Mouse (Mus musculus): ENCODE measurements at regions not wholly inside any gene's neighbourhood (a gene's known extent, or its start where the extent isn't known, plus 50 kb on each side); places are given as distances from the start of the nearest gene placed in this dataset.

- intact Hi-C loops (cut with DNase I; ENCODE audit: low total_unique reads) = loop anchor here (10.0 kb wide), 1 partner anchor 91 kb away; no protein-coding TSS in a partner anchor
- peak; percentile 36 for DNase-seq
Observed at GRCm38 (mm10) chr6:91573487-91573886, 57.8 kb downstream of the Lsm3 start.

- intact Hi-C loops (cut with DNase I; ENCODE audit: low total_unique reads) = loop anchor here (10.0 kb wide), 1 partner anchor 90 kb away; no protein-coding TSS in a partner anchor
- no peak for DNase-seq
Observed at GRCm38 (mm10) chr6:91574414-91574813, 58.7 kb downstream of the Lsm3 start.

- DNase-seq = peak; percentile 64
- intact Hi-C loops (cut with DNase I; ENCODE audit: low total_unique reads) = loop anchor here (2.0 to 10.0 kb wide), 2 partner anchors 89 to 165 kb away; no protein-coding TSS in a partner anchor
Observed at GRCm38 (mm10) chr6:91575662-91576364, 60.1 kb downstream of the Lsm3 start.

GRCm38 (mm10) chr6:91576906-91577305 is 61.2 kb downstream of the Lsm3 start:
- DNase-seq = no peak

GRCm38 (mm10) chr6:91579666-91580065 is 63.9 kb downstream of the Lsm3 start:
- intact Hi-C loops (cut with DNase I; ENCODE audit: low total_unique reads) = loop anchor here (10.0 kb wide), 1 partner anchor 85 kb away; no protein-coding TSS in a partner anchor
- DNase-seq = no peak

More at GRCm38 (mm10) chr6:91576906-91577305, 61.2 kb downstream of the Lsm3 start:
- intact Hi-C loops (cut with DNase I; ENCODE audit: low total_unique reads) = loop anchor here (2.0 to 10.0 kb wide), 2 partner anchors 88 to 164 kb away; no protein-coding TSS in a partner anchor

- intact Hi-C loops (cut with DNase I; ENCODE audit: low total_unique reads) = no loop called here
Observed at GRCm38 (mm10) chr6:91580607-91581006, 64.9 kb downstream of the Lsm3 start.

GRCm38 (mm10) chr6:91582338-91582737 is 66.6 kb downstream of the Lsm3 start:
- no peak for DNase-seq
- intact Hi-C loops (cut with DNase I; ENCODE audit: low total_unique reads) = no loop called here

More at GRCm38 (mm10) chr6:91580607-91581006, 64.9 kb downstream of the Lsm3 start:
- DNase-seq = no peak

- DNase-seq = no peak
- intact Hi-C loops (cut with DNase I; ENCODE audit: low total_unique reads) = no loop called here
Observed at GRCm38 (mm10) chr6:91583346-91583745, 67.6 kb downstream of the Lsm3 start.

GRCm38 (mm10) chr6:91585543-91585942 is 69.8 kb downstream of the Lsm3 start:
- no peak for DNase-seq
- intact Hi-C loops (cut with DNase I; ENCODE audit: low total_unique reads) = no loop called here

GRCm38 (mm10) chr6:91589181-91589580 is 73.5 kb downstream of the Lsm3 start:
- intact Hi-C loops (cut with DNase I; ENCODE audit: low total_unique reads) = no loop called here
- no peak for DNase-seq

- DNase-seq = no peak
Observed at GRCm38 (mm10) chr6:91590395-91590794, 74.7 kb downstream of the Lsm3 start.

GRCm38 (mm10) chr6:91590806-91591571 is 75.3 kb downstream of the Lsm3 start:
- intact Hi-C loops (cut with DNase I; ENCODE audit: low total_unique reads) = no loop called here

More at GRCm38 (mm10) chr6:91590395-91590794, 74.7 kb downstream of the Lsm3 start:
- intact Hi-C loops (cut with DNase I; ENCODE audit: low total_unique reads) = no loop called here

GRCm38 (mm10) chr6:91592651-91593050 is 76.9 kb downstream of the Lsm3 start:
- intact Hi-C loops (cut with DNase I; ENCODE audit: low total_unique reads) = no loop called here
- DNase-seq = no peak

More at GRCm38 (mm10) chr6:91590806-91591571, 75.3 kb downstream of the Lsm3 start:
- DNase-seq = peak; percentile 55

- DNase-seq = peak; percentile 95
- intact Hi-C loops (cut with DNase I; ENCODE audit: low total_unique reads) = no loop called here
Observed at GRCm38 (mm10) chr6:91598942-91599341, 83.2 kb downstream of the Lsm3 start.

- no peak for DNase-seq
- intact Hi-C loops (cut with DNase I; ENCODE audit: low total_unique reads) = no loop called here
Observed at GRCm38 (mm10) chr6:91600116-91600515, 83.7 kb upstream of the Slc6a6 start.

- intact Hi-C loops (cut with DNase I; ENCODE audit: low total_unique reads) = no loop called here
- DNase-seq = no peak
Observed at GRCm38 (mm10) chr6:91606634-91607215, 77.1 kb upstream of the Slc6a6 start.

- intact Hi-C loops (cut with DNase I; ENCODE audit: low total_unique reads) = no loop called here
- DNase-seq = no peak
Observed at GRCm38 (mm10) chr6:91607613-91608272, 76.1 kb upstream of the Slc6a6 start.

GRCm38 (mm10) chr6:91609671-91610070 is 74.2 kb upstream of the Slc6a6 start:
- no peak for DNase-seq
- intact Hi-C loops (cut with DNase I; ENCODE audit: low total_unique reads) = no loop called here

- intact Hi-C loops (cut with DNase I; ENCODE audit: low total_unique reads) = no loop called here
- no peak for DNase-seq
Observed at GRCm38 (mm10) chr6:91615022-91615421, 68.8 kb upstream of the Slc6a6 start.
